In the genomic region with DNA sequence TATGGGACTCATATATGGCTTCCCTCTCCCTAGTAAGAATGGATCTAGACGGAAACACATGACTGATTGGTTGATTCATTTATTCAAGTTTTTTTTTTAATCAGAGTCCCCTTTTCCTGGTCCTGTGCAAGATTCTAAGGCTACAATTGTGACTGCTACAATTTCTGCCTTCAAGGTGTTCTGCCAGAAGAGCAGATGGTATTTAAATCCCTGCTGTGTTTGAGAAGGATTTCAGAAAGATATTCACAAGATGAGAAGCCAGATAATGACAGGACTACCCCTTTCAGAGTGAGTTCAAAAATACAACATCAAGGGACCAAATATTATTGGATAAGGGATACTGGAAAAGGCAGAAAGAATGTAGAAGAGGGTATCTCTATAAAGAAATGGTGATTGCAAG, we compare ENCODE assay signal across 13 mouse cellular contexts.
"Had no signal": no experiment of that assay in that cellular context is flagged by ENCODE, and none has a peak within 500 bp of the region (broad histone marks: within the 10 kb centered on the region; RNA-seq: fewer than 3 reads in every experiment).

No protein-coding gene starts in this region.

- H3K9ac ChIP-seq: liver, embryonic 15.5 days; neural tube, embryonic 12.5 days; stomach, embryonic 15.5 days had no signal

- H3K27ac ChIP-seq: kidney, postnatal 0 days; layer of hippocampus, adult 2 months; limb, embryonic 10.5 days; liver, embryonic 15.5 days; neural tube, embryonic 12.5 days; stomach, embryonic 15.5 days had no signal

- ATAC-seq: lung, postnatal 0 days had no signal

- H3K4me2 ChIP-seq: liver, embryonic 11.5 days; liver, embryonic 15.5 days; neural tube, embryonic 12.5 days; stomach, embryonic 15.5 days had no signal

- H3K4me3 ChIP-seq: layer of hippocampus, adult 2 months; limb, embryonic 10.5 days; liver, embryonic 15.5 days; neural tube, embryonic 12.5 days; stomach, embryonic 15.5 days had no signal

- H3K9me3 ChIP-seq: limb, embryonic 10.5 days; liver, embryonic 15.5 days; neural tube, embryonic 12.5 days; stomach, embryonic 15.5 days had no signal

- H3K27me3 ChIP-seq: liver, embryonic 15.5 days; neural tube, embryonic 12.5 days; stomach, embryonic 15.5 days had no signal

- H3K4me1 ChIP-seq: limb, embryonic 10.5 days; liver, embryonic 15.5 days; neural tube, embryonic 12.5 days; stomach, embryonic 15.5 days had no signal

- H3K36me3 ChIP-seq: limb, embryonic 10.5 days; liver, embryonic 15.5 days; neural tube, embryonic 12.5 days; stomach, embryonic 15.5 days had no signal

- DNase-seq: kidney, postnatal 36 days; lung, adult 2 months; lung, postnatal 36 days; midbrain, embryonic 14.5 days; thymus, postnatal 36 days had no signal
